Mouse (Mus musculus) common myeloid progenitor, adult 5-6 weeks (primary cell): ENCODE data around the gene Celf5. TPM values are rescaled to one million over a fixed set of nuclear protein-coding genes. Genes with fewer than 3 reads are reported as not detected.

ENCODE experiments used
- ATAC-seq: replicated peaks from 2 replicates; pipeline ENCODE4 v1.8.0; 2016; ENCODE audit warnings: low read depth, mild to moderate bottlenecking, moderate TSS enrichment, inconsistent platforms; ENCODE audit not compliant: poor library complexity, severe bottlenecking
- total RNA-seq: library from RNA; stranded (forward); fragments of 200-1000, 187-1606 nt; gene quantifications from 2 replicates; pipeline ENCODE4 v1.2.3, GENCODE M21; 2017

Gene Celf5
- total RNA-seq, 1 experiment from 2014 or later = 0.14 TPM

GRCm38 (mm10) chr10:81481605-81482532 lies 640 bp downstream of the Celf5 start:
- ATAC-seq = no peak

DNA sequence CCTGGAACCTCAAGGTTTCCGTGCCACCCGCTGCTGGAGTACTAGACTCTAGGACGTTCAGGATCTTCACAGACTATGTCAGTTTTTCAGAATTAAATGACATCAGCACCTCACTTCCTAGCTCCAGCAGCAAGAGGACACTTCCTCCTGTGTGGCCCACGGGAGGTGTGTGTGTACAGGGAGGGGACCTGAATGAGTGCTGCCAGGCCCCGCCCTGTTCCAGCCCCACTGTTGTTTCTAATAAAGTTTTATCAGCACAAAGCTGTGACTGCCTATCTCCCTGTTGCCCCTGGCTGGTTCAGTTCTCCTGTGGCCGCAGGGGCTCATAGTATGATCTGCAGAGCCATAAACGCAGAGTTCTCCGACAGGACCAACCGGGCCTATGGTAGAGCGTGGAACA lies 8.0 kb downstream of the Celf5 start:
- no peak for ATAC-seq

DNA sequence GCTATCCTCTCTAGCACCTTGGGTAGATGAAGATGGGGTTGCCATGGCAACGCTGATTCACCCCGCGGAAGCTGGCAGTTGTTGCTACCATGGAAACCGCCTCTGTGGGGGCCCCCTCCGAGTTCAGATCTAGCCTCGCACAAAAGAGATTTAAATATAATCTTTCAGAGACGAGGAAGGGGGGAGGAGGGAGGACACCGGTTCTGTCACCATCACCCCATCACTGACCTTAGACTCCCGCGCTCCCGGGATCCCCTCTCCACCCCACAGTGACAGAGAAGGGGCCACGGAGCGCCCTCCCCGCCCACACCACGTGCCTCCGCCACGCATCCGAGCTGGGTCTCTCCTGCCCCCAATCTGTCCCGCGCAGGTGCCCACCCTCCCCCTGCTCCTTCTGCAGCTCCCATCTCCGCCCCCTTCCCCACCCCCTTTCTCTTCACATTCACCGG lies 9.5 kb downstream of the Celf5 start:
- ATAC-seq = no peak

DNA sequence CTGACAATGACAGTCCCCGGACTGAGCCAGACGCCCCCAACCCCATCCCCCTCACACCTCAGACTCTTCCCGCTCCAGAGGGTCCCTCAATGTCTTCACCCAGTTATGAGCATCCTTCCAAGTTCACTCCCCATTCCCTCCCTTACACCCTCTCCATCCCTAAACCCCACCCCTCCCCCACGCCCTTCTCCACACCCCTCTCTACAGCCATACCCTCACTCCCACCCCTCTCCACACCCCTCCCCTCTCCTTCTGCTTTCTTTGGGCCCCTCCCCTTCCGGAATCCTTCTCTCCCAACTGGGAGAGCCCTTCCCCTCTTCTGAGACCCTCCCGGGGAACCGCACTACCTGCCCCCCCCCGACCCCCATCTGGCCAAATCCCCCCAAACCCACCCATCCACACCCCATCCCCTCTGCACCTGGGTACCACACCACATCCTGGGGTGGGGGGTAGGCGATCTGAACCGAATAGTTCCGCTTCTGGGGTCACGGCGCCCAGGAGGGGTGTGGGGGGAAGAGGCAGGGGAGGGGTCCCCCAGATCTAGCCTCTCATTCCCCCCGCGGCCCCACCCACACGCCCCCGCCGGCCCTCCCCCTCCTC lies 10.0 kb downstream of the Celf5 start:
- ATAC-seq = no peak

DNA sequence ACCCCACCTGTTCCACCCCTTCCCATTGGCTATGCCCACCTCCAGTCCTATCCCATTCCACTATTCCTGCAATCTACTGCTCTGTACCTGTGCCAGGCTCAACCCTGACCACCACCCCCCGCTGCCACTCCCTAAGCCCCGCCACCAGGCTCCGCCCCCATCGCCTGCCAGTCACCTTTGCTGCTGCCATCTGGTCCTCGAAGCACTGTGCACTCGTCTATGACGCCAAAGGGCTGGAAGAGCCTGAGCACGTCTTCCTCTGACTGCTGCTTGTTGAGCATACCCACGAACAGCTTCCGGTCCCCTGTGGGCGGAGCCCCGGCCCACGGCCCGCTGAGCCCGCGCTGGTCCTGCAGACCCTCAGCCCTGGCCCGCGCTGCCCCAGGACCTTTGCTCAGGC lies 12.1 kb downstream of the Celf5 start:
- no peak for ATAC-seq

GRCm38 (mm10) chr10:81469253-81469652 lies 13.3 kb downstream of the Celf5 start:
- no peak for ATAC-seq

DNA sequence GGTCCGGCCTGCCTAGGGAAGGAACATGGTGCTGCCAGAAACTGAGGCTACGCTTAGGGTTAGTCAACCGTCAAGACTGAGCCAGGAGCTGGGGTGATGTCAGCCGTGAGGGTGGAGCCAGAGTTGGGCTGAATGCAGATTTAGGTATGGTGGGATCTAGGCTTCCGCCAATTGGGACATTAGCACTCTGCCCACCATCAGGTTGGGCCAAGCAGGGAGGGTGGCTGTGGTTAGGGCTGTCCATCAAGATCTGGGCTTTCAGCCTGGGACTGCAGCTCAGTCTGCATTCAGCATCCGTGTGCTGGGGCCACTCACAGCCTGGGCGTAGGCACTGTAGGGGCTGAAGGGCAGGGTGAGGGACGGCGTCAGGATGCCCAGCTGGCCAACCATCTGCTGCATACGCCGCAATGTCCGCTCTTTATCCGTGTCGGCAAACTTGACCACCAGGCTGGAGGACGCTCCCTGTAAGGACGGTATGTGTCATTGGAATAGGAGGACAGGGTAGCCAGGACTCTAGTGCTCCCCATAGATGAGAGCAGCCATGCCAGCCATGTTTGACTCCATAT lies 14.8 kb downstream of the Celf5 start:
- ATAC-seq = no peak

GRCm38 (mm10) chr10:81466881-81467280 lies 15.6 kb downstream of the Celf5 start:
- ATAC-seq = no peak

- ATAC-seq = no peak
Observed at GRCm38 (mm10) chr10:81466066-81466465, 16.4 kb downstream of the Celf5 start.

- ATAC-seq = peak; percentile 20; the same call in 1 of the 2 replicates
Observed at GRCm38 (mm10) chr10:81465265-81465645, 17.3 kb downstream of the Celf5 start.

GRCm38 (mm10) chr10:81464405-81465264 lies 17.9 kb downstream of the Celf5 start:
- ATAC-seq = peak; percentile 73

GRCm38 (mm10) chr10:81463531-81463930 lies 19.0 kb downstream of the Celf5 start:
- ATAC-seq = no peak

DNA sequence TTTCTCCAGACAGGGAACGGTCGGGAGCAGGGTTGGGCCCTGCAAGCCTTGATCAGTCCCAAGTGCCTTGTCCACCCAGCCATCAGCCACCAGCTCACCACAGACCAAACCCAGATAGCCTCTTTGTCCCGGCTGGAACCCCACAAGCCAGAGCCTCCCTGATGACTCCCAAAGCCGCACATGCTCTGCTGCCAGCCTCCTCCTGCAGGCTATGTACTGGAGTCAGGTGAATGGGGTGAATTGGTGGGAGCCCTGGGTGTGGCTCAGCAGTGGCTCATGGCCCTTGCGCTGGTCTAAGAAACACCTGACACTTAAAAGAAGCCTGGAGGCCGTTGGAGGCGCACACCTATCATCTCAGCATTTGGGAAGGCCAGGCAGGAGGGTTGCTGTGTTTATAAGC lies 19.6 kb downstream of the Celf5 start:
- ATAC-seq = no peak

DNA sequence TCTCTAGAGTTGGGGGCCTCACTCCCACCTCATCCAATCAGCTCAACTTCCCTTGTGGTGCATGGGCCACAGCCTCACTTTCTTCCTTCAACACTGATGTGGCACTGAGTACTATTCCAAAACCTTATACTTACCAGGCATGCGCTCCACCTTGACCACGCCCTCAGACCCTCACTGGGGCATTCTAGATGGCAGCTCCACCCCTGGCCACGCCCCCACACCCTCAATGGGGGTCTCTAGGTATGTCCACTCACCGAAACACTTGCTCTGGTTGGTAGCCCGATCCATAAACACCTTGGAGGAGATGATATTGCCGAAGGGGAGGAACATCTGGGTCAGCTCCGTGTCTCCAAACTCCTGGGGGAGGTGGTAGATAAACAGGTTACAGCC lies 20.1 kb downstream of the Celf5 start:
- no peak for ATAC-seq

DNA sequence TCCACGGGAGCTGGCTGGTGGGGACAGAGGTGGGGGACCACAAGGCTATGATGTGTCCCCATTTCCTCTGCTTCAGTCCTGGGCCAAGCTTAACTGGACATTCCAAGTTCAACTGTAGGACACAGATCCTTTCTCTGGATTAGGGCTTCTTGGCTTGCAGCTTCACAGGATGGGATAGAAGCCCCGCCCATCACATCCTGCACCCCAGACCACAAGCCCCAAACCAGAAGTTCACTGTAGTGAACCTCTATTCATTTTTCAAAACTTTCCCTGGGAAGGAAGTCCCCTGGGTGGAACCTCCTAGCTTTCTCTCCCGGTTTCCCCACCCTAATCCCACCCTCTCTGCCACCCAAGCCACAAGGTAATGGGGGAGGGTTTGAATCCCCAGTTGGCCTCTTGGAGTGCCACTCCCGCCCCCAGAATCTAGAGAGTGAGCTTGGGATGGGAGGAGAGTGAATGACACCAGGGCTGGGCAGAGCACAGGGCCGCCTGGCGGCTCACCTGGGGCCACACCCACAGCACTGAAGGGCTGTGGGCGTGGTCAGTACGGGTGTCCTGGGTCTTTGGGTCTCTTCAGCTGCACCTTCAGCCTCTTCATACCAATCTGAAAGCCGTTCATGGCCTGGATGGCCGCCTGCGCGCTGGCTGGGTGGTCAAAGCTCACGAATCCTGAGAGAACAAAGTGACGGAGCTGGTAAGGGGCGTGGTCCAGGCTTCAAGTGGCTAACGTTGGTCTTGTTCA lies 20.7 kb downstream of the Celf5 start:
- ATAC-seq = no peak; the same call in 1 of the 2 replicates

GRCm38 (mm10) chr10:81460951-81461350 lies 21.6 kb downstream of the Celf5 start:
- ATAC-seq = no peak

DNA sequence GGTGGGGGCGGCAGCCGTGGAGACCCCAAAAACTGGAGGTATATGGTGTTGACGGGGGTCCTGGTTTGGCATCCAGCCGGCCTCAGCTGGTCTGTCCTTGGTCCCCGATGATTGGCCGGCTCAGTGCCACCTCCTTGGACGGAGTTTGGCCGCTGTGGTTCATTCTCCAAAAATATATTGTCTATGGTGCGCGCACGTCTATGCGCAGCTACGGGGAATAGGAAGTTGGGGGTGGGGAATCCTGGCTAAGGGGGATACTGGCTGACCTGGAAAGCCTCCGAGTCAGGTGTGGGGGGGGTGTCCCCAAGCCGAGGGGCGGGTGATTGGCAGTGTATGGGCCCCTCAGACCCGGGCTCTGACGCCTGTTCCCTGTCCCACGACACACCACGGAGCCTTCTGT lies 22.0 kb downstream of the Celf5 start:
- ATAC-seq = no peak

GRCm38 (mm10) chr10:81459399-81459798 lies 23.1 kb downstream of the Celf5 start:
- no peak for ATAC-seq

- ATAC-seq = no peak
Observed at GRCm38 (mm10) chr10:81458267-81458666, 24.2 kb downstream of the Celf5 start.

DNA sequence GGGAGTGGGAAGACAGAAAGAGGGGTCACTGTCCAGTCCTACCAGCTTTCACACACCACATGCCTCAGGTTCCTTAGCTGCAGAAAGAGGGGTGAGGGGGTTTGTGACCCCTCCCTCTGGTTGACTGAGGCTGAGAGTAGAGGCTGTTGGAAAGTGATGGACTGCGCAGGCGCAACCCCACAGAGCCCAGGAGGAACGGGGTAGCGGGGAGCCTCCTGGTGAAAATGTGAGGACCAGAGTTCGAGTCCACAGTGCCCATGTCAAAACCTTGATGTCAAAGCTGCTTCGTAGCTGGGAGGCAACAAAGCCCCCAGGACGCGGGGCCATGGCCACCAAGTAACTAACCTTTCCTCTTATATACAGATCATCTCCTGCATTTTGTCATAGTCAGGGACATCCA lies 24.9 kb downstream of the Celf5 start:
- ATAC-seq = no peak
